Mouse (Mus musculus) spleen, adult 12 weeks (tissue): ENCODE data around the gene Adgrg1.

Source experiments
- DNase-seq: peaks from one replicate; pipeline ENCODE4 v3.0.0; 2022; ENCODE audit warnings: low spot score

Gene Adgrg1

GRCm38 (mm10) chr8:95041883-95042784 lies 67.6 kb downstream of the Adgrg1 start:
- no peak for DNase-seq

DNA sequence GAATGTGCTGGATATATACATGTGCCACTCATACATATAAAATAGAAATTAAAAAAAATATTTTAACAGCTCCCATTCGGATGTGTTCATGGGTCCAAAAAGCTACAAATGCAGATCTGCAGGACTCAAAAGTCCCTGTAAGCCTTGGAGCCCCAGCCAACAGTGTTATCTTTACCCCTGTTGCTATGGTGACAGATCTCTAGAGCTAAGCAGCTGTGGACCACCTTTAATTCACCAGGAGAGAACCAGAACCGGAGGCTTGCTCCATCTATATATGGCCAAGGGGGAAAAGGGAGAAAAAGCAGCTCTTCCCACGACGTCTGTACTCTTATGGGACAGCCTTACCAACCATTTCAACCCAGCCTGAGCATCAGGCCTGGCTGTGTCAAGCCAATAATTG lies 70.3 kb downstream of the Adgrg1 start:
- no peak for DNase-seq

DNA sequence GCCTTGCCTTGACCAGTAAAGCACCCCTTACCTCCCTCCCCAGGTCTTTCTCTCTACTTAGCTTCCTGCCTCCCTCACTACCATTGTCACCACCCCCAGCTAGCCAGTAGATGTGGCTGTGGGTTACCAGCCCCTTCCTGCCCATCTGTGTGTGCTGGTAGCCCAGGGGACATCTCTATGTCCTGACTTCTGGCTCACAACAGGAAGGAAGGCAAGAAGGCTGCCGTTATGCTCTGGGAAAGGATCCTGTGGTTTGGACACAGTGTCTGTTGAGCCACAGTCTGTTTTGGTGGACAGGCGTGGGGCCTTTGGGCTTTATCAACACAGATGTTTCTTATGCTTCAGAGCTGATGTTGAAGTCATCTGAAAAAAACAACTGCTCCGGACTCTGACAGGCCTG lies 72.4 kb downstream of the Adgrg1 start:
- DNase-seq = no peak

DNA sequence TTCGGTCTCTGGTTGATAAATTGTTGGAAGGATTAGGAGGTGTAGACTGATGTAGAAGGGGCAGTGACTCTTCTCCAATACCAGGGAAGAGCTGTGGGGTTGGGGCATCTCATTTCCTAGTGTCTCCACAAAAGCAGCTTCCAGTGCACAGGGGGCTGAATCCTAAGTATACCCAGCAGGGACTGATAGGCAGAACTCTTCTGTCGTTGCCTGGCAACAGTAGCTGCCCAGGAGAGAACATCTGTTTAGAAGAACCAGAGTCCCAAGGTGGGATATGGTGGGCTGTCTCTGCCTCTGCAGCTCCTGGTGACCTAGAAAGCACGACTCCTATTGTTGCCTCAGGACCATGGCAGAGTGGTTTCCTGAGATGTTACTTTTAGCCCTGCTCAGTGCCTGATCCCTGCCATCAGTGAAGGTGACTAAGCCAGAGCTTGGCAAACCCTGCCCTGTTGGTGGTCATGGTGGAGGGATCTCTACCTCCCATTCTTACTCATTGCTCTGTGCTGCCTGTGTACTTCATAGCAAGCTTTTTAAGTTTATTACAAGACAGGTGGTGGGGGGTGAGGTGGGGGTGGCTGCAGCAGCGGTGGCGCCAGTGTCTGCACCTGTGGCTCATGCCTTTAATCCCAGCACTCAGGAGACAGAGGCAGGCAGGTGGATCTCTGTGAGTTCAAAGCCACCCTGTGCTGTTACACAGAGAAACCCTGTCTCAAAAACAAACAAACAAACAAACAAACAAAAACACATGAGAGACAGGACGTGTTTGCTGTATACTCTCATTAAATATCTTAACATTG lies 73.5 kb downstream of the Adgrg1 start:
- DNase-seq = no peak

DNA sequence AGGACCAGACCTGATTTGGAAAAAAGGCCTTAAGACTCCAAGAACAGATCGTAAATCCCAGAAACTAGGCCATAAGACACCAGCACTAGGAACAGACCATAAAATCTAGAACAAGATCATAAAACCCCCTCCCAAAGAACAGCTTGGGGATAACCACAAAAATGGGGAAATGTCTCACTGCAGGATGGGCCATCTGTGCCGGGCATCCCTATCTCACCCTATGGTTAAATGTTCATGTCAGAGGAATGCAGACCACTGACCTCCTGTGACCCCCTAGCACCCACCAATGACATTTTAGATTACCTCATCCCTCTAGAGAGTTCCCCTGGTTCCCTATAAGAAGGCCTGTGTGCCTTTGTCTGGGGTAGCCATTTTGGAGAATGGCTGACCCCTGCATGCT lies 75.1 kb downstream of the Adgrg1 start:
- no peak for DNase-seq

DNA sequence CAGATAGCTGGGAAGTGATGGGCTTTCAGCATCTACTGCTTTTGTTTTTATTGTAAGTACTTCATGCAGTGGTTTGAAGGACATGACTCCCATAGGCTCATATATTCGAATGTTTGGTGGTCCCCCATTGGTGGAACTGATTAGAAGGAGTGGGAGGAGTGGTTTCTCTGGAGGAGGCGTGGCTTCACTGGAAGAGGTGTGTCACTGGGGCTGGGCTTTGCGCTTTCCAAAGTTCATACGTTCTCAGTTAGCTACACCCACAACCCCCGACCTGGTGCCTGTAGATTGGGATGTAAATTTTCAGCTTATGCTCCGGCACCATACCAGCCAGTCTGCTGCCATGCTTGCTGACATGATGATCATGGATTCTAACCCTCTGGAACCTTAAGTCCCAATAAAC lies 79.9 kb downstream of the Adgrg1 start:
- no peak for DNase-seq

DNA sequence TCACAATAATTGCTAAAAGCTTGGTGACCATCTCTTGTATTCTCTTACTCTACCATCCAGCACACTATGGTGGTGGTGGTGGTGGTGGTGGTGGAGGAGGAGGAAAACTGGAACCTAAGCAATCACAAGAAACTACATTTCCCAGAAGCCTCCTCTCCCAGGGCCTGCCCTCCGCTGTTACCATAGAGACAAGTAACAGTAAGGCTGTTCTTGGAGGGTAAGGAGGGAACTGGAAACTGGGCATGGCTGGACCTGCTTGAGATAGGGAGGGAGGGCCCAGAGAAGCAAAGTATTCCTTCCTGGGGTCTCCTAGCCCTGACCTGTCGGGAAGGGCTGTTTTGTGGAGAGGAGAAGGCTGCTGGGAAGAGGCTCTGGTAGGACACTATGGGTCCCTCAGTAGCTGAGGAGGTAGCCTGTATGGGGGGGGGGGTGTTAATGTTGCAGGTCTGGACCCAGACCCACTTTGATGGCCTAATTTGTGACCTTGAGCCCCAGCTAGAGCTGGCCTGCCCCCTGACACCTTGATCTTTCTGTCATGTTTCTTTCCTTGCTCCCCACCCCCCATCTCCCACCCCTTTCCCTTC lies 80.5 kb downstream of the Adgrg1 start, which contains the start of gene Drc7:
Gene Drc7 (plus strand): TSS at position 177 of the 584 bp plus-strand sequence.
- DNase-seq = no peak

DNA sequence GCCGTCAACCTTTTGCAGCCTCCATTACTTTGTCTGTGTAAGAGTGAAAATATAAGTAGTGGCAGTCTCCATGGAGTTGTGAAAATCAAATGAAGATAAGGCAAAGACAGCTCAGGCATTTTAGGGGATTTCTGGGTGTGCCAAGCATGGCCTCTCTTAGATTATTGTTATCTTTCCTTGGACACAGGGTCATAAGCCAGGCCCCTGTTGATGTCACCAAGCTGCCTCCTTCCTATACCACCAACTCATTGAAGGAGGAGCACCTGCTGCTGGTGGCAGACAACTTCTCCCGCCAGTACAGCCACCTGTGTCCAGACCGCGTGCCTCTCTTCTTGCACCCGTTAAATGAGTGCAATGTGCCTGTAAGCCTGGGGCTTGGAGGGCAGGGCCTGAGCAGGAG lies 81.9 kb downstream of the Adgrg1 start:
- no peak for DNase-seq

DNA sequence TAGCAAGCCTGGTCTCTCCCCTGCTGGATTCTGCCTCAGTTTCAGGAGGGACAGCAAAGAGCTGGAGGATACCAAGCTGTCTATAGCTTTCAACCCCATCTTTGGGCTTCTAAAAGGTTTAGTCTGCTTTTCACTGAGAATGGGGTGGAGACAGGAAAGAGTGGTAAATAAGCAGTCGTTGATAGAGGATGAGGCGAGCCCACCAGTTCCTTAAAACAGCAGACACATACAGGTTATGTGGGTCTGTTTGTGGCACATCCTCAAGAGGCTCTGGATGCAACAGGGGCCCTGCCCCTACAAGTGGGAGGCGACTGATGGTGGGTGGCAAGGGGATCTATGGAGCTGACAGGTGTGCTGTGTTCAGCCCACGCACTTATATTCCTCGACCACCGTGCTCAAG lies 84.1 kb downstream of the Adgrg1 start:
- DNase-seq = no peak

GRCm38 (mm10) chr8:95059812-95060533 lies 85.4 kb downstream of the Adgrg1 start:
- no peak for DNase-seq
